Mouse (Mus musculus) limb, embryonic 12.5 days (tissue): ENCODE data around the gene Scaf11. TPM values are rescaled to one million over a fixed set of nuclear protein-coding genes. Genes with fewer than 3 reads are reported as not detected.

Experiments used
- ATAC-seq: fragments of 200-750 bp; cut with Nextera tagmentation; 2 replicates; pipeline ENCODE4 v1.8.0; 2017; ENCODE audit warnings: low read depth, moderate TSS enrichment; ENCODE audit not compliant: insufficient number of reproducible peaks, insufficient read depth, low FRiP score, low TSS enrichment
- H3K27ac ChIP-seq: fragments of 300-500 bp; sonication (generic); 2 replicates; pipeline ENCODE4 v1.5.1; 2016; ENCODE audit warnings: mild to moderate bottlenecking, moderate library complexity
- H3K27me3 ChIP-seq: fragments of 300-500 bp; sonication (generic); 2 replicates; pipeline ENCODE4 v1.6.1; 2016; ENCODE audit warnings: mild to moderate bottlenecking, moderate library complexity
- H3K36me3 ChIP-seq: fragments of 300-500 bp; sonication (generic); 2 replicates; pipeline ENCODE4 v1.6.1; 2016; ENCODE audit warnings: mild to moderate bottlenecking, moderate library complexity
- H3K4me1 ChIP-seq: fragments of 300-500 bp; sonication (generic); replicated peaks from 2 replicates; pipeline ENCODE4 v1.6.1; 2016
- H3K4me2 ChIP-seq: fragments of 300-500 bp; sonication (generic); 2 replicates; pipeline ENCODE4 v1.6.1; 2016; ENCODE audit warnings: mild to moderate bottlenecking, moderate library complexity
- H3K4me3 ChIP-seq: fragments of 300-500 bp; sonication (generic); replicated peaks from 2 replicates; pipeline ENCODE4 v1.5.1; 2016; ENCODE audit warnings: mild to moderate bottlenecking
- H3K9ac ChIP-seq: fragments of 300-500 bp; sonication (generic); replicated peaks from 2 replicates; pipeline ENCODE4 v1.6.1; 2016; ENCODE audit warnings: mild to moderate bottlenecking, moderate library complexity
- H3K9me3 ChIP-seq: fragments of 300-500 bp; sonication (generic); 2 replicates; pipeline ENCODE4 v1.6.1; 2016; ENCODE audit warnings: mild to moderate bottlenecking, moderate library complexity
- WGBS: fragments of 180-500 bp; shearing (Covaris S2); methylation state at CpG from one replicate; pipeline ENCODE4 v1.1.7; 2016; 5-methylcytosine and 5-hydroxymethylcytosine counted together
- polyA plus RNA-seq: library from polyadenylated mRNA; unstranded; fragments of >200 nt; fragmentation: Nextera tagmentation; extraction: Ambion mirVana; gene quantifications from 2 replicates; pipeline ENCODE4 v1.2.1, GENCODE M21; 2016

Scaf11 gene
- polyA plus RNA-seq, 1 experiment from 2014 or later = 133 TPM

DNA sequence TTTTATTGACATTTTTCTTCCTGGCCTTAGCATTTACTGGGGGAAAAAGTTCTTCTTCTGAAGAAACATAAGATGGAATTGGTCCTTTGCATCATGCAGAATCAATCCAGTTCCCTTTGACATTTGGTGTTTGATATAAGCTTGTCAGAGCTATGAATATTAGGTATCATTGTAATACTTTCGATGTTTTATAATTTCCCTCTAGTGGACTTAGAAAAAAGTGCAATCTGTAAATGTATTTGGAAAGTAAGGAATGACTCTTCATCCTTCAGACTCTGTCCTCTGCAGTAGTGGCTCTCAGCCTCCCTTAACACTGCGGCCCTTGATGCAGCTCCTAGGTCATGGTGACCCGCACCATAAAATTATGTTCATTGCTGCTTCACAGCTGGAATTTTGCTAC, 67.8 kb downstream of the Scaf11 start:
- Histone ChIP-seq H3K27ac (no peak overlapping the region), H3K9me3 (no peaks in the 10 kb centered on the region), H3K4me1 (no peaks in the 10 kb centered on the region), H3K4me3 (no peak overlapping the region), H3K9ac (no peak overlapping the region), H3K36me3 (peaks cover 91% of the 10 kb centered on the region), H3K4me2 (no peak overlapping the region), H3K27me3 (no peaks in the 10 kb centered on the region)
- ATAC-seq = no peak
- 97% methylated on average over 3 of the region's 3 CpGs for WGBS

DNA sequence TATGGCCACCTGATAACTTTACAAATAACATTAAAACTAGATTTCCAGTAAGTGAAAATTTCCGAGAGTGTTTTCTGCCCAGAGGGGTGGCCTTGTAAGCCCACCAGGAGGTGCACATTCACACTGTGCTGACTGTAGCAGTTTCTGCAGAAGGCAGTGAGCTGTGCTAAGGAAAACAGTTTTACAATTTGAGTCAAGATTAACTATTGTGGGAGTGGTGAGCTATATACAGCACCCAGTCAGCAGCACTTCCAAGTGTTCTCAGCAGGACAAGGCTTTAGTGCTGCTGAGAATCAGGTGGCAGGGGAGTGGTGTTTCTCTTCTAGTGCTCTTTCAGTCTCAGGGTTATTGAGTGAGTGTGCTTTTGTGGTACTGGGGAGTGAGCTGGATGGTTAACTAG, 72.1 kb downstream of the Scaf11 start:
- WGBS = 73% methylated on average over 1 of the region's 1 CpGs

DNA sequence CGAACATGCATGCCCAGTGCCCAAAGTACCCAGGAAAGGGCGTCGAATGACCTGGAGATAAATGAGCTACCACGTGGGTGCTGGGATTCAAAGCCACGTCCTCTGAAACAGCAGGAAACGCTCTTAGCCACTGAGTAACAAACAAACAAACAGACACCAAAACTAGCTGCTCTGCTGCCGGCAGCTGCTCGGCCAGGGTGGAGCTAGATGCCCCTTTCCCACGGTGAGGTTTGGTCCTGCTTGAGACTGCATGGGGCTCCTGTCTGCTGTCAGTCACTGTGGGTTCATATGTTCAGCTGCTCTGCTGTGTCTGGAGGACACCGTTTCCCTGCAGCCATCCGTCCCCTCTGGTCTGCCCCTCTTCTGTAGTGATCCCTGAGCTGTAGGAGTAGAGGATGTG, 78.4 kb downstream of the Scaf11 start:
- no peaks in the 10 kb centered on the region for H3K9me3 ChIP-seq
- no peak overlapping the region for H3K27ac ChIP-seq
- H3K9ac ChIP-seq = no peak overlapping the region
- H3K4me1 ChIP-seq = no peaks in the 10 kb centered on the region
- 89% methylated on average over 11 of the region's 11 CpGs for WGBS
- no peak overlapping the region for H3K4me2 ChIP-seq
- H3K27me3 ChIP-seq = no peaks in the 10 kb centered on the region
- ATAC-seq = no peak
- peaks cover 81% of the 10 kb centered on the region for H3K36me3 ChIP-seq
- no peak overlapping the region for H3K4me3 ChIP-seq

More for the DNA sequence above, 72.1 kb downstream of the Scaf11 start:
- Histone ChIP-seq H3K4me2 (no peak overlapping the region), H3K4me1 (no peaks in the 10 kb centered on the region), H3K27ac (no peak overlapping the region), H3K4me3 (no peak overlapping the region), H3K9me3 (no peaks in the 10 kb centered on the region), H3K9ac (no peak overlapping the region), H3K27me3 (no peaks in the 10 kb centered on the region), H3K36me3 (peaks cover 80% of the 10 kb centered on the region)
- no peak for ATAC-seq

DNA sequence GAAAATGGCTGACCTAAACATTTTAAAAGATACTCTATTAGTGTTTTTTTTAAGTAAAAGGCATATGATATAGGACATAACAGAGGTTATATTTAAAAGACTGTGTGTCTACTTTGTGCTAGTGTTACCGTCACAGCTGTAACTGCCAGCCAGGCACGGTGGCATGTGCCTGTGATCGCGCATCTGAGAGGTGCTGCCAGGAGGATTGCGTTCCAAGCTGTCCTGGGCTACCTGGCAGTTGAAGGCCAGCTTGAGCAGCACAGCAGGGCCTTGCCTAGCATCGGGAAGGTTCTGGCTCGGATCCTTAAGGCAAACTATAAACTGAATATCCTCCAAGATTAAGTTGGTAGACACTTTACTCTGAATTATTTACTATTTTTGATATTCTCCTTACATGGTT, 82.9 kb downstream of the Scaf11 start:
- Histone ChIP-seq H3K9me3 (no peaks in the 10 kb centered on the region), H3K9ac (no peak overlapping the region), H3K36me3 (peaks cover 79% of the 10 kb centered on the region), H3K27me3 (no peaks in the 10 kb centered on the region), H3K4me1 (no peaks in the 10 kb centered on the region), H3K27ac (no peak overlapping the region), H3K4me3 (no peak overlapping the region), H3K4me2 (no peak overlapping the region)
- 93% methylated on average over 7 of the region's 7 CpGs for WGBS
- ATAC-seq = no peak

DNA sequence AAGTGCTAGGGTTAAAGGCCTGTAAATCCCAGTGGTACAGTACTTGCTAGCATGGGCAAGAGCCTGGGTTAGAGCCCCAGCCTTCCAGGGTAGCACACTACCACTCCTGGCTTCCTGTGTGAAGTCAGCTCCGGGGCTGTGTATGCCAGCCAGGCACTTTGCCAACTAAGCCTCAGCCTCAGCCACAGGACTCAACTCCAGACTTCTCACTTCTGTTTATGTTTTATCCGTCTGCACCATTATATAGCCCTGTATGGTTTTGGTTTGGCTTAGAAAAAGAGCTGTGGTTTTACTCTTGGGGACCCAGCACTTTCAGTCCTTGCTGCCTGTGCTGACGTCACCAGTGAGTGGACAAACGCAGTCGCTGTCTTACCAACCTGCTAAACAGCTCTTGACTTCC, 83.4 kb downstream of the Scaf11 start:
- H3K27me3 ChIP-seq = no peaks in the 10 kb centered on the region
- H3K27ac ChIP-seq = 0 out of 2 replicates have a peak overlapping the region, but pooled peaks have one; percentile 23
- no peak overlapping the region for H3K4me2 ChIP-seq
- no peak for ATAC-seq
- H3K36me3 ChIP-seq = peaks cover 79% of the 10 kb centered on the region
- WGBS = 90% methylated on average over 5 of the region's 5 CpGs
- H3K9ac ChIP-seq = no peak overlapping the region
- no peaks in the 10 kb centered on the region for H3K9me3 ChIP-seq
- H3K4me1 ChIP-seq = no peaks in the 10 kb centered on the region
- no peak overlapping the region for H3K4me3 ChIP-seq

DNA sequence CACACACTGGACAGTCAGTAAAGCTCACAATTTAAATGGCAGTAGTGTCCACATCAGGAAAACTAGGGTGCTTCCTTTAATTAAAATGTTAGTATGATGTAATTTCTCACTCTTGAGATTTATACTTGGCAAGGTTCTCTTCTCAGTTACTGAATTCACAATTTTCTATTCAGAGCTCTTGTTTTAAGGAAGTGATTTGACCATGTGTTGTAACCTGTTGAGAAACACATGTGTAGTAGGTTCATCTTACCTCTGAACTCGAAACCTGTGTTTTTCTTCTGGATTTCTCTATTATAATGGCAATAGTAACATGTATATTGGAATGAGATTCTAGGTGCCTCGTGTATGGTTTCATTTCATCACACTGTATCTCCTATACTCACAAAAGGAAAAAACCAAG, 84.4 kb downstream of the Scaf11 start:
- Histone ChIP-seq H3K27me3 (no peaks in the 10 kb centered on the region), H3K27ac (no peak overlapping the region), H3K9ac (no peak overlapping the region), H3K36me3 (peaks cover 80% of the 10 kb centered on the region), H3K4me1 (no peaks in the 10 kb centered on the region), H3K4me2 (no peak overlapping the region), H3K4me3 (no peak overlapping the region), H3K9me3 (no peaks in the 10 kb centered on the region)
- no peak for ATAC-seq
- WGBS = 93% methylated on average over 2 of the region's 2 CpGs

DNA sequence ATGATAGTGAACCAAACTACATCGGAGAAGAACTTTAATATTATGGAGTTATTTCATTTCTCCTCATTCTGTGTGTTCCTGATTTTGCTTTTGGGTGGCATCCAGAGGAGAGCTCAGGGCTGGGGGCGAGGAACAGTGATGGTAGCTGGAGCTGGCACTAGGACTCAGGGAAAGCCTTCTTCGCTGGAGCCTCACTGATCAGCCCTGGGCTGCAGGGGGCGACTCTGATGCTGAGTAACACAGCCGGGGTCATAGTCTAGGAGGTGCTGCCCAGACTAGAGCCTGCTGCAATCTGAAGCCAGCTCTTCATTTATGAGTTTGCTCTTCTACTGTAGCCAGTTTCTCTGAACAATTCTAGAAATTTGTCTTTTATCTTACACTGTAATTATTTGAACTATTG, 87.5 kb downstream of the Scaf11 start:
- no peaks in the 10 kb centered on the region for H3K9me3 ChIP-seq
- H3K27me3 ChIP-seq = no peaks in the 10 kb centered on the region
- H3K36me3 ChIP-seq = peaks cover 87% of the 10 kb centered on the region
- H3K27ac ChIP-seq = no peak overlapping the region
- no peaks in the 10 kb centered on the region for H3K4me1 ChIP-seq
- WGBS = 89% methylated on average over 5 of the region's 5 CpGs
- ATAC-seq = no peak
- no peak overlapping the region for H3K9ac ChIP-seq
- no peak overlapping the region for H3K4me2 ChIP-seq
- no peak overlapping the region for H3K4me3 ChIP-seq

DNA sequence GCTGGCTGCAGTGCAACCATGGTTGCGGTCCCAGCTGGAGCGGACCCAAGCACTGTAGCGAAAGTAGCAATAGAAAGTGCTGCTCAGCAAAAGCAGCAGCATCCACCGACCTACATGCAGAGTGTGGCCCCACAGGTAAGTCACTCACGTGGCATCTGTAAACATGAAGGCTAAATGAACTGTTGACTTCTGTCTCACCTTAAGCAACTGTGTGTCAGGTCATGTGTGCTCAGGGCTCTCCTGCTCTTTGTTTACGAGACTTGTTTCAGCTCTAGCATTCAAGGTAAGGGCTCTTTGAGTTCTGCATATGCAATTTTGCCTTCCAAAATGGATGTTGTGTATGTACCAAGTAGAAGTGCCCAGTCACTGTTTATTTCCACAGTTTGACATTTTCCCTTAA, 88.0 kb downstream of the Scaf11 start:
- H3K27me3 ChIP-seq = no peaks in the 10 kb centered on the region
- WGBS = 93% methylated on average over 6 of the region's 6 CpGs
- H3K4me2 ChIP-seq = no peak overlapping the region
- H3K4me1 ChIP-seq = no peaks in the 10 kb centered on the region
- H3K9me3 ChIP-seq = no peaks in the 10 kb centered on the region
- H3K27ac ChIP-seq = no peak overlapping the region
- peaks cover 87% of the 10 kb centered on the region for H3K36me3 ChIP-seq
- H3K9ac ChIP-seq = no peak overlapping the region
- ATAC-seq = no peak
- H3K4me3 ChIP-seq = no peak overlapping the region

DNA sequence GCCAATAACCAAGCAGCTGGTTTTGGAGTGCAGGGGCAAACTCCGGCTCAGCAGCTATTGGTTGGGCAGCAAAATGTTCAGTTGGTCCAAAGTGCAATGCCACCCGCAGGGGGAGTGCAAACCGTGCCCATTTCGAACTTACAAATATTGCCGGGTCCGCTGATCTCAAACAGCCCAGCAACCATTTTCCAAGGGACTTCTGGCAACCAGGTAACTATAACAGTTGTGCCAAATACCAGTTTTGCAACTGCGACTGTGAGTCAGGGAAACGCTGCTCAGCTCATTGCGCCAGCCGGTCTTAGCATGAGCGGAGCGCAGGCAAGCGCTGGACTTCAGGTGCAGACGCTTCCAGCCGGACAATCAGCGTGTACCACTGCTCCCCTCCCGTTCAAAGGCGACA, 89.3 kb downstream of the Scaf11 start:
- Histone ChIP-seq H3K9me3 (no peaks in the 10 kb centered on the region), H3K27me3 (no peaks in the 10 kb centered on the region), H3K36me3 (peaks cover 83% of the 10 kb centered on the region), H3K9ac (no peak overlapping the region), H3K27ac (no peak overlapping the region), H3K4me2 (no peak overlapping the region), H3K4me1 (no peaks in the 10 kb centered on the region), H3K4me3 (no peak overlapping the region)
- 95% methylated on average over 18 of the region's 18 CpGs for WGBS
- no peak for ATAC-seq

DNA sequence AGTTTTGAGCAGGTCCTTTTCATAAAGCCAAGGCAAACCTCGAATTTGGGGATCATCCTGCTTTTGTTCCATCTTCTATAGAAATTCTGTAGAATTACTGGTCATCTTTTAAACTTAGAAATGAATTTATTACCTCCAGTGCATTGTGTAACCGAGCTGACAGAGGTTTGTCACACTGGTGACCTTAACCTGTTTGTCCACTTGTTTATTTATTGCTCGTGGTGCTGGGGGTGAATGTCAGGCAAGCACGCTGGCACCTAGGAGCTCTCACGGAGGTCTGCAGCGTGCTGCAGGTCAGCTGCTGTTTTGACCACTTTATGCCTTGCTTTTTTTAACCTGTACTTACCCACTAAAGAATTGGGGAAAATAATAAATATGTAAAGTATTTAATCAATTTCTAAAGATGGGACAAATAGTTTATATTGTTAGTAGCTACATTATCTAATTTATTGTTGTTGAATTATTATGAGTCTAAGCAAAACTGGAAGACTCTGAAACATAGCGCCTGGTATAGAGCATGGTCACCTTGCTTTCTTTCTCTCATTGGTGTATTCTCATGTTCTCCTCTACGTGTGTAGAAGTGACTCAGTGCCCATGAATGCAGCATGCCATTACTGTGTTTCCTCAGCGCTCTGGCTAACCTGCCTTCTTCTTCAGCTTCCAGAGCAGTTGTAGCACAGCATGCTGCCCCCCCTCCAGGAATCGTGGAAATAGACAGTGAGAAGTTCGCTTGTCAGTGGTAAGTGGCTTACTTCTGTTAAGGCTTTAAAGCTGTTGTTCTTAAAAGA, 94.3 kb downstream of the Scaf11 start:
- H3K36me3 ChIP-seq = peaks cover 95% of the 10 kb centered on the region
- H3K4me3 ChIP-seq = no peak overlapping the region
- no peak overlapping the region for H3K9ac ChIP-seq
- H3K27me3 ChIP-seq = no peaks in the 10 kb centered on the region
- no peak for ATAC-seq
- no peak overlapping the region for H3K4me2 ChIP-seq
- 87% methylated on average over 11 of the region's 11 CpGs for WGBS
- no peak overlapping the region for H3K27ac ChIP-seq
- no peaks in the 10 kb centered on the region for H3K9me3 ChIP-seq
- H3K4me1 ChIP-seq = no peaks in the 10 kb centered on the region

DNA sequence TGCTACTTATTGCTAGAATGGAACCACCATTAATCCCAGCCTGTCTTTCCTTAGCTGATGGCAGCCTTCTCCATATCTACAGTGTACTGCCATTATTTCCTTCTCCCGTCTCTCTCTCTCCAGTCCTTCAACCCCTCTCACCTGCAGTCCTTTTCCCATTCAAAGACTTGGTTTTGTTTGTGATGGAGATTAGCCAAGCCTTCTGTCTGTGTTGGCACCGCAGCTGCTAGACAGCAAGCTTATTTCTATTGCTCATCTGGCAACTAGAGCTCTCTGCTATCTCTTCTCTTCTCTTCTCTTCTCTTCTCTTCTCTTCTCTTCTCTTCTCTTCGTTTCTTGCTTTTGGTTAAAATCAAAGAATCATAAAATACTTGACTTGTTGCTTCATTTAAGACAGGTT, 95.3 kb downstream of the Scaf11 start:
- H3K4me2 ChIP-seq = no peak overlapping the region
- H3K36me3 ChIP-seq = peaks cover 94% of the 10 kb centered on the region
- no peak overlapping the region for H3K27ac ChIP-seq
- no peaks in the 10 kb centered on the region for H3K4me1 ChIP-seq
- H3K4me3 ChIP-seq = no peak overlapping the region
- no peak for ATAC-seq
- no peaks in the 10 kb centered on the region for H3K9me3 ChIP-seq
- WGBS = 81% methylated on average over 3 of the region's 3 CpGs
- no peak overlapping the region for H3K9ac ChIP-seq
- H3K27me3 ChIP-seq = no peaks in the 10 kb centered on the region
